Mouse (Mus musculus): ENCODE data around the gene Kcnq1. TPM values are rescaled to one million over a fixed set of nuclear protein-coding genes. Genes with fewer than 3 reads are reported as not detected.

The Kcnq1 gene
- polyA plus RNA-seq, 1 experiment from 2014 or later, result 5.4 TPM

DNA sequence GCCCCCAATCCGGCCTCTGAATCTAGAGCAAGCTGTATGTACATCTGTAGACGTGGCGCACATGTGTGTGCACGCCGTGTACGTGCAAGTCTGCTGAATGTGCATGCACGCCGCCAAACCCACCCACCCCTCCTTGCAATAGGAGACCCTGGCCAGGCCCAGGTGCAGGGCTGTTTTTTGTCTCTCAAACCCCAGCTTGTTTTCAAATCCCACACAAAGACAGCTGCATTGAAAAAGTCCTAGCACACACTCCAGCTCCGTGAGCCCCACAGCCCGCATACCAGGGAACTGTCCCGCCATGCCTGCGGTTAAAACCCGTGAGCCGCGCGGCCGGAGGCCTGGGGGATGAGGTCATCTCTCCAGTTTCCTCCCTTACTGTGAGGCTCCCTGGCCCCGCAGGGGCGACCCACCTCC, 48.3 kb downstream of the Kcnq1 start:
- DNase-seq (ENCODE audit: low spot score), result peak; percentile 84
- Histone ChIP-seq H3K27ac (peak overlapping the region; percentile 90), H3K4me1 (peaks cover 39% of the 10 kb centered on the region), H3K36me3 (no peaks in the 10 kb centered on the region), H3K27me3 (ENCODE audit: insufficient read depth, poor library complexity, severe bottlenecking) (peaks cover 8% of the 10 kb centered on the region; the same call in 1 of the 2 replicates), H3K9me3 (no peaks in the 10 kb centered on the region), H3K4me3 (peak overlapping the region; percentile 47)
- WGBS, result 20% methylated on average over 19 of the region's 19 CpGs

DNA sequence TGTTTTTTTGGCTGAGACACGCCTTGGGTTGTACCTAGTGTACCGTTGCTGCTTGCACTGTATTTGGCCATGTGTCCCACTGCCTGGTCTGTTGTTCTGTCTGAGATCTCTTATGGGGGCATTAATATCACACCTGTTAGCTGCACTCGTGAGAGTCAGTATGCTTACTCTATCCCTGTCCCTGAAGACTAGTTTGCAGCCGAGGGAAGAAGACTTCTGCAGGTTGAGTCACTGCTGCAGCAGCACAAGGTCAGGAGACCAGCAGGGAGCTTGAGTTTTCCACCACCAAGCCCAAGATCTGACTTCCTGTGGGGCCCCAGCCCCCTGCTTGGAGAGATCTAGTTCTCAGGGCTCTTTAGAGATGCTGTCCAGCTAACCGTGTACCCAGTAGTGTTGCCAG, 49.1 kb downstream of the Kcnq1 start:
- 51% methylated on average over 5 of the region's 5 CpGs for WGBS
- Histone ChIP-seq H3K4me1 (peaks cover 47% of the 10 kb centered on the region), H3K27me3 (ENCODE audit: insufficient read depth, poor library complexity, severe bottlenecking) (peaks cover 7% of the 10 kb centered on the region; the same call in 1 of the 2 replicates), H3K9me3 (no peaks in the 10 kb centered on the region), H3K36me3 (no peaks in the 10 kb centered on the region), H3K4me3 (0 out of 2 replicates have a peak overlapping the region, but pooled peaks have one; percentile 47), H3K27ac (peak overlapping the region; percentile 90)
- no peak for DNase-seq (ENCODE audit: low spot score)

GRCm38 (mm10) chr7:143158690-143159425, 52.7 kb downstream of the Kcnq1 start:
- WGBS, result 85% methylated on average over 14 of the region's 14 CpGs
- peaks cover 45% of the 10 kb centered on the region for H3K4me1 ChIP-seq
- peak overlapping the region; percentile 77 for H3K27ac ChIP-seq

GRCm38 (mm10) chr7:143159446-143159845, 53.3 kb downstream of the Kcnq1 start:
- H3K27ac ChIP-seq, result peak overlapping the region; percentile 77
- no peak for DNase-seq (ENCODE audit: low spot score)
- H3K4me3 ChIP-seq, result no peak overlapping the region
- no peaks in the 10 kb centered on the region for H3K9me3 ChIP-seq
- peaks cover 39% of the 10 kb centered on the region for H3K4me1 ChIP-seq
- 50% methylated on average over 11 of the region's 11 CpGs for WGBS
- no peaks in the 10 kb centered on the region for H3K36me3 ChIP-seq
- peaks cover 7% of the 10 kb centered on the region; the same call in 1 of the 2 replicates for H3K27me3 ChIP-seq (ENCODE audit: insufficient read depth, poor library complexity, severe bottlenecking)

More at GRCm38 (mm10) chr7:143158690-143159425, 52.7 kb downstream of the Kcnq1 start:
- no peak overlapping the region for H3K4me3 ChIP-seq
- no peaks in the 10 kb centered on the region for H3K36me3 ChIP-seq
- DNase-seq (ENCODE audit: low spot score), result no peak
- peaks cover 7% of the 10 kb centered on the region; the same call in 1 of the 2 replicates for H3K27me3 ChIP-seq (ENCODE audit: insufficient read depth, poor library complexity, severe bottlenecking)
- no peaks in the 10 kb centered on the region for H3K9me3 ChIP-seq

DNA sequence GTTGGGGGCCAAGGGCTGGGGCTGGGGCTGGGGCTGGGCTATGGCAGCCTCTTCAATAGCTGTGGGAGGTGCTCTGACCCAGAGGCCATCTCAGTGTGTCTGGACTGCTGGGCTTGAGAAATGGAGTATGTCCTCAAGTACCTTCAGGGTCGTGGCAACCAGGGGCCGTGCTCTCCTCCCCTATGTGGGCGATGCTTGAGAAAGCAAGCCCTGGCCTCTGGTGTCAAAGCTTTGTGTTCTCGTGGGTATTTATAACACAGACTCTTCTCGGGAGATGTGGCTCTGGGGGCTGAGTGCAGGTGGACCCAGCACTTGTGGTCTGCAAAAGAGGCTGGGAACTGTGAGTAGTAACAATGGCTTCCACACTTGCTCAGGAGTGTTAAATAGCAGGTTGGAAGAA, 53.9 kb downstream of the Kcnq1 start:
- 51% methylated on average over 5 of the region's 5 CpGs for WGBS
- Histone ChIP-seq H3K4me3 (no peak overlapping the region), H3K27me3 (ENCODE audit: insufficient read depth, poor library complexity, severe bottlenecking) (peaks cover 7% of the 10 kb centered on the region; the same call in 1 of the 2 replicates), H3K4me1 (peaks cover 33% of the 10 kb centered on the region), H3K36me3 (no peaks in the 10 kb centered on the region), H3K9me3 (no peaks in the 10 kb centered on the region), H3K27ac (peak overlapping the region; percentile 77)
- DNase-seq (ENCODE audit: low spot score), result no peak

DNA sequence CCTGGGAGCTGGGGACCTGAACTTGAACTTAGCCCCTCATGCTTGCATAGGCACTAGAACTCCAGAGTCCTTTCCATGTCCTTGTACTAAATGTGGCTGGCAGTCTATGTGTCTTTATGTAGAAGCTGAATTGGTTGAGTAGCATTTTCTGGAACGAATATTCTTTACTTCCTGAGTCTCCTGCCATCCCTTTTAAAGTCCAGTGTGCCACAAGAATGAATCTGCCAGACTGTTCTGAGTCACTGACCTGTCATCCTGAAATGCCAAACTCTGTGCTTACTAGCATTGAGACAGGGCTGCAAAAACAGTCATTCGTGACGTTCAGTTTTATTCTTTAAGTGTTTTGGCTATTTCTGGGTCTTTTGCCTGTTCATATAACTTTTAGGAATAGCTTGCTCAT, 55.9 kb downstream of the Kcnq1 start:
- WGBS, result 68% methylated on average over 3 of the region's 3 CpGs
- DNase-seq (ENCODE audit: low spot score), result no peak
- Histone ChIP-seq H3K4me3 (no peak overlapping the region), H3K27ac (no peak overlapping the region), H3K9me3 (no peaks in the 10 kb centered on the region), H3K27me3 (ENCODE audit: insufficient read depth, poor library complexity, severe bottlenecking) (no peaks in the 10 kb centered on the region; the same call in 1 of the 2 replicates), H3K36me3 (no peaks in the 10 kb centered on the region), H3K4me1 (peaks cover 22% of the 10 kb centered on the region)

DNA sequence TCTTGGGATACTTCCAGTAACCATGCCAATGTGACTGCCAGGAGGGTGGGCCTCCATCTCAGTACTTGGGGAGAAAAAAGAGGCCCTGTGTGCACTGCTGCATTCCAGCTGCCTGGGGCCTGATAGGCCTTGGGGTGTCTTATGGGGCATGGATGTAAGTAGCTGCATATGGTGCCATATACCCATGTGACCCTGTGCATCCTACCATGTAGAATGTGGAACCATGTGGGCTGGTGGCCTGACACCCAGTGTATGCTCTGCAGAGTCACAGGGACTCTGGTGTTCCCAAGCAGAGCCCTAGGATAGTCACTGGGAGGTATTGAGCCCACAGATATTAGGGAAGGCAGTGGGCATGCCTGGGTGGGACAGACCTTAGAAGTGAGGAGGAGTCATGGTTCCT, 57.9 kb downstream of the Kcnq1 start:
- Histone ChIP-seq H3K4me3 (no peak overlapping the region), H3K4me1 (peaks cover 12% of the 10 kb centered on the region), H3K9me3 (no peaks in the 10 kb centered on the region), H3K27me3 (ENCODE audit: insufficient read depth, poor library complexity, severe bottlenecking) (no peaks in the 10 kb centered on the region), H3K36me3 (no peaks in the 10 kb centered on the region), H3K27ac (no peak overlapping the region)
- DNase-seq (ENCODE audit: low spot score), result no peak

DNA sequence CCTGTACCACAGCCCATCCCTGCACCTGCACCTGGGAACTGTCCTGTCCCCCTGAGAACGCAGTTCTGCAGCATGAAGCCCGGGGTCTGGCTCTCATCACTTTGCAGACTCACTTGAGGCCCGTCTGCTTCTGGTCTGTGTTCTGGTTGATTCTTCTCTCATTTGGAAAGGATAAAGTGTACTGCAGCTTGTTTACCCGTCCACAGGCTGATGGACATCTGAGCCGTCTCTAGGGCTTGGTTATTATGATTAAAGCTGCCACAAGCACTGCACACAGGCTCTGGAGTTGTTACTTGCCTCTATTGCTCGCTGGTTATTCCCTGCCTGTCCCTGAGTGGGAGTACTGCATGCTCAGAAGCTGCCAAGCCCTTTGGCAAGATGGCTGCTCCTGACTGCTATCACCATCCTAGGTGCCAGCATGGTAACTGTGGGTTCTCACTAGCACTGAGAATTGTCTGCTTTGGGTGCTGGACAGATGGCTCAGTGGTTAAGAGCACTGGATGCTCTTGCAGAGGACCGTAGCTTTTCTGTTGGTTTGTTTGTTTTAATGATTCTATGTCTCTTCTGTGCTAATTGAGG, 59.6 kb downstream of the Kcnq1 start:
- H3K9me3 ChIP-seq, result no peaks in the 10 kb centered on the region
- no peak overlapping the region for H3K4me3 ChIP-seq
- no peaks in the 10 kb centered on the region for H3K4me1 ChIP-seq
- no peaks in the 10 kb centered on the region for H3K27me3 ChIP-seq (ENCODE audit: insufficient read depth, poor library complexity, severe bottlenecking)
- no peak overlapping the region for H3K27ac ChIP-seq
- H3K36me3 ChIP-seq, result no peaks in the 10 kb centered on the region
- 52% methylated on average over 7 of the region's 7 CpGs for WGBS
- no peak for DNase-seq (ENCODE audit: low spot score)

GRCm38 (mm10) chr7:143167275-143167674, 61.1 kb downstream of the Kcnq1 start:
- Histone ChIP-seq H3K27me3 (ENCODE audit: insufficient read depth, poor library complexity, severe bottlenecking) (0 out of 2 replicates have a peak, but pooled peaks cover 4% of the 10 kb centered on the region), H3K4me3 (no peak overlapping the region), H3K9me3 (no peaks in the 10 kb centered on the region), H3K4me1 (no peaks in the 10 kb centered on the region), H3K36me3 (no peaks in the 10 kb centered on the region), H3K27ac (no peak overlapping the region)
- WGBS, result 68% methylated on average over 3 of the region's 3 CpGs
- no peak for DNase-seq (ENCODE audit: low spot score)

- H3K27me3 ChIP-seq (ENCODE audit: insufficient read depth, poor library complexity, severe bottlenecking), result peaks cover 12% of the 10 kb centered on the region; the same call in 1 of the 2 replicates
These were observed 63.2 kb downstream of the Kcnq1 start for GRCm38 (mm10) chr7:143169371-143169770.

GRCm38 (mm10) chr7:143172914-143173547, 66.9 kb downstream of the Kcnq1 start:
- 70% methylated on average over 5 of the region's 5 CpGs for WGBS
- H3K4me1 ChIP-seq, result peaks cover 21% of the 10 kb centered on the region
- no peaks in the 10 kb centered on the region for H3K9me3 ChIP-seq
- DNase-seq (ENCODE audit: low spot score), result no peak
- H3K27ac ChIP-seq, result no peak overlapping the region
- H3K36me3 ChIP-seq, result no peaks in the 10 kb centered on the region
- H3K27me3 ChIP-seq (ENCODE audit: insufficient read depth, poor library complexity, severe bottlenecking), result peaks cover 15% of the 10 kb centered on the region; the same call in 1 of the 2 replicates
- H3K4me3 ChIP-seq, result no peak overlapping the region

More at GRCm38 (mm10) chr7:143169371-143169770, 63.2 kb downstream of the Kcnq1 start:
- Histone ChIP-seq H3K27ac (no peak overlapping the region), H3K9me3 (no peaks in the 10 kb centered on the region), H3K4me3 (no peak overlapping the region), H3K36me3 (no peaks in the 10 kb centered on the region), H3K4me1 (peaks cover 10% of the 10 kb centered on the region; the same call in 1 of the 2 replicates)
- no peak for DNase-seq (ENCODE audit: low spot score)
- 75% methylated on average over 3 of the region's 3 CpGs for whole genome bisulfite sequencing

DNA sequence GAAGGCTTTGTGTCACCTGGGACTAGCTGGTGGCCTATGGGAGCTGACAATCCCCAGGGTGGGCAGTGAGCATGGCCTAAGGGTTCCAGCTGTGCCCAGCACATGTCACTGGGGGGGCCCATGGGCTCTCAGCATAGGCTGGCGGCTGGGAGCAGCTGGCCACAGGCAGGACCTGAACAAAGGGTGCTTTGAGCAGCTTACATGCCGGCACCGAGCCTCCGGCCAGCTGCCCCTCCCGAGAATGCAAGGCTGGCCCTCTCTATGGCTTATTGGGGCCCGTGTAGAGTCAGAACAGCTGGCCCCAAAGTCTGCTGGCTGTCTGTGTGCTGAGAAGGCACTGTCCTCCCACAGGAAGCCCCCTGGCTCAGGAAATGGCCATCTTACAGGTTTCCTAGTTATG, 68.5 kb downstream of the Kcnq1 start:
- WGBS, result 67% methylated on average over 6 of the region's 6 CpGs
- DNase-seq (ENCODE audit: low spot score), result no peak

DNA sequence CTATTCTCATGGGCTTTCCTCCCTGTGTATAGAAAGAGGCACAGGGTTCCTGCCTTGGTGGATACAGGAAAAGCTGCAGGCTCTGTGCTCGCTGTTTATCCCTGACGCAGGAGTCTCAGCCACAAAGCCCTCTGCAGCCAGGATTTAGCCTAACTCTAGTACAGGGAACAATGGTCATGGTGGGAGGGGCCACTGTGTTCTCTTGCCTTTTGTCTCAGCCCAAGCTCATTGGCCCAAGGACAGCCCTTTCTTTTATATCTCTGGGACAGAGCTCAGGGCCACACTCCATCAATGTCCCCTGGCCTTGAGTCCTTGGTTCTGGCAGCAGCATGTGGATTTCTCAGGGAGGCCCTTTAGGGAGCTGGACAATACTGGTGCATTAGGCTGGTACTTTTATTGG, 72.7 kb downstream of the Kcnq1 start:
- 0 out of 2 replicates have a peak overlapping the region, but pooled peaks have one; percentile 29 for H3K27ac ChIP-seq
- no peak for DNase-seq (ENCODE audit: low spot score)
- no peaks in the 10 kb centered on the region; the same call in 1 of the 2 replicates for H3K36me3 ChIP-seq
- peaks cover 34% of the 10 kb centered on the region for H3K4me1 ChIP-seq
- 75% methylated on average over 2 of the region's 2 CpGs for WGBS
- no peak overlapping the region for H3K4me3 ChIP-seq
- H3K9me3 ChIP-seq, result no peaks in the 10 kb centered on the region
- peaks cover 9% of the 10 kb centered on the region; the same call in 1 of the 2 replicates for H3K27me3 ChIP-seq (ENCODE audit: insufficient read depth, poor library complexity, severe bottlenecking)

More for the DNA sequence above, 68.5 kb downstream of the Kcnq1 start:
- Histone ChIP-seq H3K27ac (peak overlapping the region; percentile 37; the same call in 1 of the 2 replicates), H3K4me1 (peaks cover 30% of the 10 kb centered on the region), H3K27me3 (ENCODE audit: insufficient read depth, poor library complexity, severe bottlenecking) (peaks cover 15% of the 10 kb centered on the region; the same call in 1 of the 2 replicates), H3K36me3 (no peaks in the 10 kb centered on the region), H3K4me3 (no peak overlapping the region), H3K9me3 (no peaks in the 10 kb centered on the region)
